Mouse (Mus musculus) hindbrain, postnatal 0 days (tissue): ENCODE results near the gene Slc24a4. TPM values are rescaled to one million over a fixed set of nuclear protein-coding genes. Genes with fewer than 3 reads are reported as not detected.

Experiments
- ATAC-seq: fragments of 200-750 bp; cut with Nextera tagmentation; 2 replicates; pipeline ENCODE4 v1.8.0; 2017; ENCODE audit warnings: mild to moderate bottlenecking, moderate TSS enrichment, moderate library complexity
- DNase-seq: peaks from one replicate; pipeline ENCODE4 v3.0.0-alpha.2; 2015; ENCODE audit warnings: low spot score
- H3K27ac ChIP-seq: fragments of 300-500 bp; sonication (generic); 2 replicates; pipeline ENCODE4 v1.5.1; 2014; ENCODE audit warnings: mild to moderate bottlenecking
- H3K27me3 ChIP-seq: fragments of 300-500 bp; sonication (generic); 2 replicates; pipeline ENCODE4 v1.6.1; 2014; ENCODE audit warnings: low read length, mixed read lengths; ENCODE audit not compliant: insufficient read depth
- H3K36me3 ChIP-seq: fragments of 300-500 bp; sonication (generic); 2 replicates; pipeline ENCODE4 v1.6.1; 2014; ENCODE audit warnings: low read length, mixed read lengths; ENCODE audit not compliant: insufficient read depth
- H3K4me1 ChIP-seq: fragments of 300-500 bp; sonication (generic); 2 replicates; pipeline ENCODE4 v1.6.1; 2014; ENCODE audit warnings: antibody characterized with exemption, low read length, mixed read lengths; ENCODE audit not compliant: insufficient read depth
- H3K4me2 ChIP-seq: fragments of 300-500 bp; sonication (generic); 2 replicates; pipeline ENCODE4 v1.6.1; 2014; ENCODE audit warnings: low read depth, mild to moderate bottlenecking, low read length, moderate library complexity, mixed read lengths
- H3K4me3 ChIP-seq: fragments of 300-500 bp; sonication (generic); 2 replicates; pipeline ENCODE4 v1.5.1; 2014; ENCODE audit warnings: low read length
- H3K9ac ChIP-seq: fragments of 300-500 bp; sonication (generic); replicated peaks from 2 replicates; pipeline ENCODE4 v1.6.1; 2014; ENCODE audit warnings: mild to moderate bottlenecking, low read length, moderate library complexity, mixed read lengths
- H3K9me3 ChIP-seq: fragments of 300-500 bp; sonication (generic); 2 replicates; pipeline ENCODE4 v1.6.1; 2016; ENCODE audit warnings: low read length, mixed read lengths
- CTCF ChIP-seq: IDR thresholded peaks from 2 replicates; pipeline ENCODE4 v1.5.1; 2016; ENCODE audit warnings: antibody characterized with exemption, control low read depth, low read depth
- WGBS: fragments of 180-500 bp; shearing (Covaris S2); extraction: QIAGEN DNeasy Blood & Tissue Kit; methylation state at CpG from one replicate; pipeline ENCODE4 v1.1.7; 2014; 5-methylcytosine and 5-hydroxymethylcytosine counted together
- polyA plus RNA-seq: library from polyadenylated mRNA; unstranded; fragments of >200 nt; fragmentation: Nextera tagmentation; extraction: Ambion mirVana; gene quantifications from 2 replicates; pipeline ENCODE4 v1.2.1, GENCODE M21; 2015
- total RNA-seq: library from RNA; depleted of rRNA; stranded (reverse); fragments of >200 nt; gene quantifications from 2 replicates; pipeline ENCODE4 v1.2.3, GENCODE M21; 2014

Slc24a4 gene
- total and polyA plus RNA-seq, 2 experiments from 2014 or later: 2.3 to 7.2 TPM

DNA sequence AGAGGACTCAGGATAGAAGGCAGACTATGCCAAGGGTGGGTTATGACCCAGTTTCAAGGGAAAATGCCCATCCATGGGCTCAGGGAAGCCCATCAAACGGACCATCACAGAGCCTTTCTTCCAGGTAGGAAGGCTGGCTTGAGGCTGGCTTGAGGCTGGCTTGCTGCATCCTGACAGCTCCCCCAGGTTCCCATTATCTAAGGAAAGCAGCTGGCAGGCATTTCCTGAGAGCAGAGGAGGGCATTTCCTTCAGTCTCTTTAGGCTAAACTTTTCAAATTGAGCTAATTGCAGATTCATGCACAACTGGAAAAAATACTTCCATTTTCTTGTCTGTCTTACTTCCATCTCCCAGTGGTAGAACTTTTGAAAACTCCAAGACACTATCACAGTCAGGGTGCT, 26.3 kb downstream of the Slc24a4 start:
- Histone ChIP-seq H3K4me2 (no peak overlapping the region), H3K4me1 (no peaks in the 10 kb centered on the region), H3K27me3 (no peaks in the 10 kb centered on the region), H3K36me3 (no peaks in the 10 kb centered on the region), H3K9me3 (no peaks in the 10 kb centered on the region), H3K4me3 (no peak overlapping the region), H3K9ac (no peak overlapping the region), H3K27ac (no peak overlapping the region)
- DNase-seq (no peak), ATAC-seq (no peak)
- WGBS: 68% methylated on average over 1 of the region's 1 CpGs
- TF ChIP-seq CTCF: no peak

DNA sequence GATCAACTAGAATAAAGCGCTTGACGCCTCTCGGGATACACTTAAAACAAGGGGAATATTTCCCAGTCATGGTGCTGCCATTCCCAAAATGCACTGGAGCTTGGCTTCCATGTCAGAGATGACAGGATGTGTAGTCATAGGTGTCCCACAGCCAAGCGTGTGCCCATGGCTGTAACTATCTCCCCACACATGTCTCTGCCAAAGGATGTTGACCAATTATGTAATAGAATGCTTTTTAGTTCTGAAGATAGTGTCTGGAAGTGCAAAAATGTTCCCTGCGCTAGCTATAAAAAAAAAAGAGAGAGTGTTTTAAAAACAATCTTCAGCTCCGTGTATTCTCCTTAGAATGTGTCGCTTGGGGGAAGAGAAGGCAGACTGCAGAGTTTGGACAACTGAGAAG, 36.1 kb downstream of the Slc24a4 start:
- ATAC-seq: no peak
- H3K36me3 ChIP-seq: no peaks in the 10 kb centered on the region
- WGBS: 91% methylated on average over 7 of the region's 7 CpGs
- no peak for DNase-seq
- no peaks in the 10 kb centered on the region for H3K4me1 ChIP-seq
- no peak overlapping the region for H3K4me3 ChIP-seq
- H3K27me3 ChIP-seq: no peaks in the 10 kb centered on the region
- no peak overlapping the region for H3K4me2 ChIP-seq
- H3K9ac ChIP-seq: no peak overlapping the region
- H3K9me3 ChIP-seq: no peaks in the 10 kb centered on the region
- no peak overlapping the region for H3K27ac ChIP-seq
- no peak for TF ChIP-seq CTCF

DNA sequence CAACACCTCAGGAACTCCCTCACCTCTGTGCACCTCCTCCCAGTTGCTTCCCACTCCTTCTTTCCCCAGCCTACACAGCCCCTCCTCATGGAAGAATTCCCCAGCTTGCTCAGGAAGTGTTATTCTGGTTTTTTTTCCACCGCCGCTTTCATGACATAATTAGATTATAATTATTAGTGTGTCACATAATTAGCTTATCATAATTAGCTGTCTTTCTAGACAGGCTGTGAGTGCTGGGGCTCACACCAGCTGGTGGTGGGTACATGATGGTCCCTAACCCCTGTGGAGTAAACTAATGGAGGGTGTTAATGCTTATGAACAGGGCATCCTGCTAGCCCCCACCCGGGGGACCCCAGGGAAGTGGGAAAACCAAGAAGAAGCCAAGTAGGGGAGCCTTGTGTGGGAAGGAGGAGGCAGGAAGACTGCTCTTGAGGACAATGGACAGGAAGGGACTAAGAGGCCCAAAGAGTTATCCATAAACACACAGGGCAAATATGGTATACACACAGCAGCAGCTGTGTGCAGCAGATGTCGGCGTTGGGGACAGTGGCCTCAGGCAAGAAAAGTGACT, 38.2 kb downstream of the Slc24a4 start:
- H3K9me3 ChIP-seq: no peaks in the 10 kb centered on the region
- no peak overlapping the region for H3K27ac ChIP-seq
- no peak overlapping the region for H3K9ac ChIP-seq
- H3K4me1 ChIP-seq: no peaks in the 10 kb centered on the region
- DNase-seq (peak; percentile 27), ATAC-seq (peak; percentile 43)
- no peaks in the 10 kb centered on the region for H3K36me3 ChIP-seq
- no peak overlapping the region for H3K4me2 ChIP-seq
- H3K27me3 ChIP-seq: no peaks in the 10 kb centered on the region
- no peak for TF ChIP-seq CTCF
- WGBS: 41% methylated on average over 5 of the region's 5 CpGs
- H3K4me3 ChIP-seq: no peak overlapping the region

DNA sequence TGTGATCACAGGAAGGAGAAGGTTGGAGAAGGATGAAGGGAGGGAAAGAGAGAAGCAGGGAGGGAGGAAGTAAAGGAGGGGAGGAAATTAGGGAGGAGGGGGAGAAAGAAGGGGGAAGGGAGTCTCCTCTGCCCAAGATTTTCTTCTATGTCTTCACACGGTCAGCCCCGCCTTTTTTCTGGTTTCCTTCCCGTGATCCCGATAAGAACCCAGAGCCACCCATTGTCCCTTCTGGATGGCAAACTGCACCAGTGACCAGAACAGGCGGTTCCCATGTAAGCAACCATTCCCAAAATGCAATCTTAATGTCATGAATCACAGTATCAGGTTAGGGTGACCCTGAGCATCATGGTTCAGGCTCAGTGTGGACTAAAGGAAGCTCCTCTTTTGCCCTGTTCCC, 38.8 kb downstream of the Slc24a4 start:
- Histone ChIP-seq H3K9ac (no peak overlapping the region), H3K4me2 (no peak overlapping the region), H3K4me3 (no peak overlapping the region), H3K27me3 (no peaks in the 10 kb centered on the region), H3K27ac (no peak overlapping the region), H3K36me3 (no peaks in the 10 kb centered on the region), H3K4me1 (no peaks in the 10 kb centered on the region), H3K9me3 (no peaks in the 10 kb centered on the region)
- TF ChIP-seq CTCF: no peak
- WGBS: 79% methylated on average over 5 of the region's 5 CpGs
- no peak for ATAC-seq
- DNase-seq: no peak

DNA sequence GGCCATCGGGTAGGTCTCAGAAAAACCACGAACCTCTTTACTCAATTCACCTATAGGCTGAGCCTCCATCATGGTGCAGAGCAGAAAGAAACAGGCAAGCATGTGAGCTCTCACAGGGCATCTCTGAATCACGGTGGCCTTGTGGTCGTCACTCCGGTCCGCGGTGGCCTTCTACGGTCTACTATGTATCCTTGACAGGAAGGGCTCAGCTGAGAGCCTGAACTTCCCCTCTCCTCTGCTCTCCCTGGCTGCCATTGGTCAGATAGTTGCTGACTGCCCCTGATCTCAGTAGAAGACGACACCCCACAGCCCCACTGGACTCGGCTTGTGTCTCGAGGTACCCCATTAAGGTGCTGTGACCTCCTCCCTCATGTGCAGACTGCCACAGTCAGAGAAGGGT, 44.2 kb downstream of the Slc24a4 start:
- ATAC-seq (no peak), DNase-seq (no peak)
- WGBS: 90% methylated on average over 11 of the region's 11 CpGs
- no peak overlapping the region for H3K9ac ChIP-seq
- H3K4me1 ChIP-seq: no peaks in the 10 kb centered on the region
- TF ChIP-seq CTCF: no peak
- H3K27me3 ChIP-seq: no peaks in the 10 kb centered on the region
- no peaks in the 10 kb centered on the region for H3K36me3 ChIP-seq
- H3K4me3 ChIP-seq: no peak overlapping the region
- H3K4me2 ChIP-seq: no peak overlapping the region
- no peaks in the 10 kb centered on the region for H3K9me3 ChIP-seq
- no peak overlapping the region for H3K27ac ChIP-seq

DNA sequence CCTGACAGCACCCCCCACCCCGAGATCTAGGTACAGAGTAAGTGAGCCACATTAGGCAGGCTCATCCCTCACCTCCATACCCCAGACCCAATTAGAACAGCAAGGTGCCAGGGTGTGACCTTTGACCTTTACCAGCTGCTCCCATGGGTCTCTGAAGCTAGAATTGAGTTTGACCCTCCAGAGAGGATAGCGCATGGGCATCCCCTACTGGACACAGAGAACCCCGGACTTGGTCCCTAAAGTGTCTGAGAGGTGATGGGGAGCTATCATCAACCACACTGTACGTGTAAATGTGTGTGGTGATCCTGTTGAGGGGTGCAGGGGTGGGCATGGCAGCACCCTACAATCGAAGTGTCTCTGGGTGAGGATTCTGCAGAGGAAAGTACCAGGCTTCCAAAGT, 44.8 kb downstream of the Slc24a4 start:
- no peak overlapping the region for H3K4me2 ChIP-seq
- no peaks in the 10 kb centered on the region for H3K4me1 ChIP-seq
- H3K27ac ChIP-seq: no peak overlapping the region
- 88% methylated on average over 5 of the region's 5 CpGs for WGBS
- H3K9me3 ChIP-seq: no peaks in the 10 kb centered on the region
- no peak for TF ChIP-seq CTCF
- no peaks in the 10 kb centered on the region for H3K36me3 ChIP-seq
- H3K9ac ChIP-seq: no peak overlapping the region
- H3K27me3 ChIP-seq: no peaks in the 10 kb centered on the region
- ATAC-seq: no peak
- no peak overlapping the region for H3K4me3 ChIP-seq
- DNase-seq: no peak

DNA sequence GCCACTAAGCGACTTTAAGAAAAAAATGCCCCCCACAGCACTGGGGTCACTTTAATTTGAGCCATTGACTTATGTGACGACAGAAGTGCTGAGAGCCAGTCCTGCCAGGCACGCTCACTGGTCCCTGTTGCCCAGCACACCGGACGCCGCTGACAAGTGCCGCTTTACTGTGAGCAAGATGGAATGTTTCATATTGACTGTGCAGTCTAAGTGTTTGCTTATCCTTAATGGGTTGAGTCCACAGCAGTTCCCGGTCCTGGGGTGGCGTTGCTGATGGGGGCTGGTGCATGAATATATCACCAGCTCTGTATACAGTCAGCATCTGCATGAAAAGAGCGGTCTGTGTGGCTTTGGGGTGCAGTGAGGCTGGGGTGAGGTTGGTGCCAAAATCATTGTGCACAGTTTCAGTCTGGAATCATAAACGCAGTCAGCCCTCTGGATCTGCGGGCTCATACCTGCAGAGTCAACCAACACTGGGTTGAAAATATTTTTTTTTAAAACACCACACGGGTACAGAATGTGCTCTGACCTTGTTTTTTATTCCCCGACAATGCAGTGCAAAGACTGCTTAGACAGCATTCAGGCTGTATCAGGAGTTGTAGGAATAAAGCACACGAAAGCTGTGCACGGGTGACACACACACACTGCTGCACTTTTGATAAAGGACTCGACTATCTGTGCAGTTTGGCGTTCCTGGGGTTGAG, 52.0 kb downstream of the Slc24a4 start:
- H3K36me3 ChIP-seq: no peaks in the 10 kb centered on the region
- TF ChIP-seq CTCF: no peak
- H3K27me3 ChIP-seq: no peaks in the 10 kb centered on the region
- no peak overlapping the region for H3K9ac ChIP-seq
- H3K4me2 ChIP-seq: no peak overlapping the region
- ATAC-seq: no peak
- WGBS: 78% methylated on average over 18 of the region's 18 CpGs
- DNase-seq: no peak
- no peak overlapping the region for H3K27ac ChIP-seq
- H3K9me3 ChIP-seq: no peaks in the 10 kb centered on the region
- 0 out of 2 replicates have a peak, but pooled peaks cover 9% of the 10 kb centered on the region for H3K4me1 ChIP-seq
- no peak overlapping the region for H3K4me3 ChIP-seq
